Mouse (Mus musculus) myocyte (in vitro differentiated cells): ENCODE results near the gene Stat5b.

Experiments used
- CEBPB ChIP-seq: IDR thresholded peaks from 2 replicates; pipeline ENCODE4 v1.6.1; 2011; ENCODE audit warnings: mild to moderate bottlenecking, moderate library complexity; ENCODE audit not compliant: poor library complexity, insufficient read depth, severe bottlenecking
- MAX ChIP-seq: IDR thresholded peaks from one replicate; pipeline ENCODE4 v1.6.1; 2011; ENCODE audit warnings: low read depth, mild to moderate bottlenecking, control low read depth
- MYOD1 ChIP-seq, 3 experiments: IDR thresholded peaks; one replicate each; pipeline ENCODE4 v1.6.1; 2011; ENCODE audit warnings: control low read depth in 2 of 3, low read depth in 2 of 3, mild to moderate bottlenecking in 2 of 3, moderate library complexity in 1 of 3; ENCODE audit not compliant: insufficient read length in 2 of 3, control insufficient read depth in 1 of 3
- MYOG ChIP-seq, 3 experiments: IDR thresholded peaks; one replicate each; pipeline ENCODE4 v1.6.1; 2011; ENCODE audit warnings: control low read depth in 2 of 3, low read depth in 2 of 3, mild to moderate bottlenecking in 2 of 3; ENCODE audit not compliant: insufficient read length in 2 of 3, control insufficient read depth in 1 of 3, insufficient read depth in 1 of 3
- POLR2A ChIP-seq: IDR thresholded peaks from one replicate; pipeline ENCODE4 v1.6.1; 2011; ENCODE audit warnings: low read depth, mild to moderate bottlenecking, control low read depth, moderate library complexity; ENCODE audit not compliant: insufficient read length
- POLR2AphosphoS2 ChIP-seq: IDR thresholded peaks from one replicate; pipeline ENCODE4 v1.6.1; 2011; ENCODE audit warnings: low read depth, control low read depth; ENCODE audit not compliant: insufficient read length
- USF1 ChIP-seq: IDR thresholded peaks from one replicate; pipeline ENCODE4 v1.6.1; 2011; ENCODE audit warnings: low read depth, mild to moderate bottlenecking, control low read depth, moderate library complexity

DNA sequence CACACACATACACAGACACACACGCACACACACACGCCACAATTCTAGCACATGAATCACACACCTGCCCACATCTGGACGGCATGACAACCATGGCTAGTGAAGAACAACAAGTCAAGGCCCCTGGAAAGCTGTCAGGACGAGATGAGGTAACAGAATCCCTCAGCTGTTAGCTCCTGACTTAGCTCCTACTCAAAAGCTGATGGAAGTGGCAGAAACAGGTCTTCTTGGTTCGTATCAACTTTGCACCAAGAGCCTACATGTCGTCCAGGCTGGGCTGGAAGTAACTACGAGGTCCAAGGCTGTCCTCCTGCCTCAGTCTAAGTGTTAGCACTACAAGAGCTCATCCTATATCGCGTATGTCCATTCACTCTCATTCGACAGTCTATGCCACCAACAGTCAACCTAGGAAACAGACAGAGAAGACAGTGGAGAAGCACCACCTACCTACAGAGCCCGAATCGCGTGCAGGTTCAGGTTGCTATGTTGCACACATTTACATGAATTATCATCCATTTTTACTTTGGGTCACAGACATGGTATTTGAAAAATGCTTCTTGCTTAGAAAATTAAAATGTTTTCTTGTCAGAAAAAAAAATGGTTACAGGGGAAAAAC, 28.8 kb downstream of the Stat5b start:
- TF ChIP-seq POLR2A (no peak), MAX (no peak), USF1 (no peak), CEBPB (no peak), MYOD1 (IDR thresholded peaks at IDR 0.05; ENCODE audit: control insufficient read depth in 1 of 3, insufficient read length in 2 of 3, low read depth in 2 of 3) (peak in 1 of 3 experiments; percentile 3), POLR2AphosphoS2 (no peak), MYOG (IDR thresholded peaks at IDR 0.05; ENCODE audit: control insufficient read depth in 1 of 3, insufficient read depth in 1 of 3, insufficient read length in 2 of 3, low read depth in 2 of 3) (no peak)
